Mouse (Mus musculus) MEL (cell line): Measurements from ENCODE around the gene Haus8.

Experiments
- BHLHE40 ChIP-seq: IDR thresholded peaks from 2 replicates; pipeline ENCODE4 v1.6.1; 2012; ENCODE audit warnings: low read depth, mild to moderate bottlenecking, inconsistent platforms, low read length, improper control_type of control experiment, borderline replicate concordance
- CTCF ChIP-seq, 3 experiments: IDR thresholded peaks in 2 of 3; conservative IDR thresholded peaks in 1 of 3; 2 replicates each; pipeline ENCODE4 v1.5.1; 2011 to 2012; ENCODE audit warnings: low read length in 3 of 3, low read depth in 2 of 3, mild to moderate bottlenecking in 2 of 3, improper control_type of control experiment in 1 of 3, inconsistent platforms in 1 of 3, mixed read lengths in 1 of 3, moderate library complexity in 1 of 3; ENCODE audit not compliant: control insufficient read depth in 1 of 3, insufficient read depth in 1 of 3, poor library complexity in 1 of 3, severe bottlenecking in 1 of 3
- EP300 ChIP-seq, 2 experiments: IDR thresholded peaks; 2 replicates each; pipeline ENCODE4 v1.6.1; 2011; ENCODE audit warnings: improper control_type of control experiment in 2 of 2, low read length in 2 of 2, low read depth in 1 of 2, mild to moderate bottlenecking in 1 of 2
- SMC3 ChIP-seq: IDR thresholded peaks from 2 replicates; pipeline ENCODE4 v1.6.1; 2011; ENCODE audit warnings: low read depth, low read length, improper control_type of control experiment
- USF2 ChIP-seq, 2 experiments: IDR thresholded peaks; 2 replicates each; pipeline ENCODE4 v1.6.1; 2011 to 2012; ENCODE audit warnings: improper control_type of control experiment in 2 of 2, low read length in 2 of 2, borderline replicate concordance in 1 of 2, inconsistent platforms in 1 of 2, low read depth in 1 of 2, mild to moderate bottlenecking in 1 of 2; ENCODE audit not compliant: insufficient read depth in 1 of 2

DNA sequence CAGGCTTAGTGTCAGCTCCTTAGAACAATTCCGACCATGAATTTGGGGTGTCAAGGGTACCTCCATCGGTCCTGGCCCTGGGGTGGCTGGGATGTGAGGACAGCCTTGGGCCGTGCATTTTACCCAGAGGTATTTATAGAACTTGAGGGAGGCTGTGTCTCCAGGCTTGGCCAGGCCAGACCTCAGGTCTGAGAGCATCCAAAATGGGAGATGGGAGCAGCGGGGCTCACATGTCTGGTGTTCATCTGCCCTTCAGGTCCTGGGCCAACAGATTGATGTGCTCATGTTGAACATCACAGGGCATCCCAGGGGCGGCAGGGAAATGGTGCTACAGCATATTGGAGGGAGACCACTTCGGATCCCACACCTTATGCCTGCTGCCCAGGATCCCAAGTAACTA is 18.6 kb upstream of the Haus8 start:
- TF ChIP-seq BHLHE40, result no peak
- TF ChIP-seq CTCF (IDR thresholded peaks at IDR 0.05 in 2 of 3, conservative IDR thresholded peaks at IDR 0.05 in 1 of 3; ENCODE audit: control insufficient read depth in 1 of 3, insufficient read depth in 1 of 3, low read depth in 2 of 3, low read length in 3 of 3, poor library complexity in 1 of 3, severe bottlenecking in 1 of 3), result no peak
- no peak for TF ChIP-seq SMC3
- TF ChIP-seq EP300 (IDR thresholded peaks at IDR 0.05; ENCODE audit: low read depth in 1 of 2, low read length in 2 of 2), result no peak
- no peak for TF ChIP-seq USF2 (IDR thresholded peaks at IDR 0.05; ENCODE audit: borderline replicate concordance in 1 of 2, insufficient read depth in 1 of 2, low read depth in 1 of 2, low read length in 2 of 2)
